In the genomic region with DNA sequence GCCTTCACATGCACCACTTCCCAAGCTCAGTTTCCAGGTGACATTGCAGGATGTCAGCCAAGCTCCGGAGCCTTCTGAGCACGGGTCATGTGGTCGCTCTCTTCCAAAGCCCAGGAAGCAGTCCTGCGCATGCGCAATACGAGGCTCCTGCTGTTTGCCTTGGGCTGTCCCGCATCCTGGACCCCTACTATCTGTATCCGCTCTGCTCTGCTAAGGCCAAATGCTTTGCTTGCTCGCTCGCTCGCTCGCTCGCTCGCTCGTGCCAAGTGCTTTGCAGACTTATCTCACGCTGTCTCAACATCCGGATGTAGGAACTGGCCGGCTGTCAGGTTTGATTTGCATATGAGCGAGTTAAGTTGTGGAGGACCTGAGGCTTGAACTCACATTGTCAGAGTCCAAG, we compare ENCODE assay signal across 9 mouse cellular contexts. TPM values are rescaled to one million over a fixed set of nuclear protein-coding genes. Genes with fewer than 3 reads are reported as not detected.
DNase-seq lines count a peak whose midpoint lies in the region; ATAC-seq lines count a peak whose summit lies in the region.
"Had no signal": no experiment of that assay in that cellular context is flagged by ENCODE, and none has a peak within 500 bp of the region (broad histone marks: within the 10 kb centered on the region; RNA-seq: fewer than 3 reads in every experiment).

No protein-coding gene starts in this region.

- peak overlapping the region; percentile 15; the same call in 1 of the 2 replicates for H3K4me2 ChIP-seq in liver, embryonic 15.5 days

- no peak overlapping the region for H3K9ac ChIP-seq in liver, embryonic 15.5 days

- no peaks in the 10 kb centered on the region for H3K27me3 ChIP-seq in liver, embryonic 15.5 days

- peak; percentile 39 for DNase-seq in embryo, embryonic 10 days (ENCODE audit: low spot score)
- DNase-seq in embryo, embryonic 9.5 days (ENCODE audit: extremely low spot score), result no peak
- DNase-seq in thymus, postnatal 4 days, result peak; percentile 28
- DNase-seq in thymus, postnatal 0 days (ENCODE audit: low spot score), result no peak
- DNase-seq in layer of hippocampus, adult 9-11 months, result no peak
- DNase-seq in spleen, postnatal 36 days (ENCODE audit: low spot score in 2 of 2), result no peak
- no peak for DNase-seq in frontal cortex, postnatal 14 days (ENCODE audit: low spot score in 2 of 2)

- no peaks in the 10 kb centered on the region for H3K36me3 ChIP-seq in liver, embryonic 15.5 days (replicated peaks)

- H3K9me3 ChIP-seq in liver, embryonic 15.5 days (replicated peaks), result no peaks in the 10 kb centered on the region

- H3K4me3 ChIP-seq in liver, embryonic 15.5 days (replicated peaks), result no peak overlapping the region
- H3K4me3 ChIP-seq: layer of hippocampus, adult 2 months had no signal

- H3K27ac ChIP-seq in liver, embryonic 15.5 days (replicated peaks), result no peak overlapping the region
- H3K27ac ChIP-seq: layer of hippocampus, adult 2 months had no signal

- WGBS in liver, embryonic 15.5 days (ENCODE audit: insufficient replicate concordance), result 43% methylated on average over 19 of the region's 19 CpGs

- ATAC-seq in liver, embryonic 15.5 days (ENCODE audit: insufficient read depth), result no peak; the same call in 1 of the 2 replicates

- H3K4me1 ChIP-seq in liver, embryonic 15.5 days (replicated peaks), result no peaks in the 10 kb centered on the region

RNA-seq across cellular contexts. Expression of gene Iffo2, which starts 25.6 kb away (rescaled TPM):
- 3.1 and 3.7 TPM in 2 replicates for polyA plus RNA-seq in thymus, postnatal 0 days (2015; fragmentation: Nextera tagmentation; extraction: Ambion mirVana)
- polyA plus RNA-seq in liver, embryonic 15.5 days (2015; fragmentation: Nextera tagmentation; extraction: Ambion mirVana), result 0.69 and 1.1 TPM in 2 replicates

RNA-seq across cellular contexts. Expression of gene Gm21969, which starts 47.0 kb away (rescaled TPM):
- not detected in 2 replicates for polyA plus RNA-seq in thymus, postnatal 0 days (2015; fragmentation: Nextera tagmentation; extraction: Ambion mirVana)
- not detected in 2 replicates for polyA plus RNA-seq in liver, embryonic 15.5 days (2015; fragmentation: Nextera tagmentation; extraction: Ambion mirVana)

Comparison
In these comparisons a context has a peak if more than half of its experiments do, and no peak if none do; other contexts are left out.
1. DNase-seq: peak in embryo, embryonic 10 days (single experiment) and thymus, postnatal 4 days (single experiment); none in embryo, embryonic 9.5 days (single experiment), thymus, postnatal 0 days (single experiment), layer of hippocampus, adult 9-11 months (single experiment), spleen, postnatal 36 days (0 of 2) and frontal cortex, postnatal 14 days (0 of 2).